Mouse (Mus musculus): Measurements from ENCODE around the gene Acp4.
"Not testable (repeated sequence)": the region's sequence is repeated elsewhere in the genome, so short reads cannot be mapped to it uniquely, and the experiment has no call there.

Acp4 gene

DNA sequence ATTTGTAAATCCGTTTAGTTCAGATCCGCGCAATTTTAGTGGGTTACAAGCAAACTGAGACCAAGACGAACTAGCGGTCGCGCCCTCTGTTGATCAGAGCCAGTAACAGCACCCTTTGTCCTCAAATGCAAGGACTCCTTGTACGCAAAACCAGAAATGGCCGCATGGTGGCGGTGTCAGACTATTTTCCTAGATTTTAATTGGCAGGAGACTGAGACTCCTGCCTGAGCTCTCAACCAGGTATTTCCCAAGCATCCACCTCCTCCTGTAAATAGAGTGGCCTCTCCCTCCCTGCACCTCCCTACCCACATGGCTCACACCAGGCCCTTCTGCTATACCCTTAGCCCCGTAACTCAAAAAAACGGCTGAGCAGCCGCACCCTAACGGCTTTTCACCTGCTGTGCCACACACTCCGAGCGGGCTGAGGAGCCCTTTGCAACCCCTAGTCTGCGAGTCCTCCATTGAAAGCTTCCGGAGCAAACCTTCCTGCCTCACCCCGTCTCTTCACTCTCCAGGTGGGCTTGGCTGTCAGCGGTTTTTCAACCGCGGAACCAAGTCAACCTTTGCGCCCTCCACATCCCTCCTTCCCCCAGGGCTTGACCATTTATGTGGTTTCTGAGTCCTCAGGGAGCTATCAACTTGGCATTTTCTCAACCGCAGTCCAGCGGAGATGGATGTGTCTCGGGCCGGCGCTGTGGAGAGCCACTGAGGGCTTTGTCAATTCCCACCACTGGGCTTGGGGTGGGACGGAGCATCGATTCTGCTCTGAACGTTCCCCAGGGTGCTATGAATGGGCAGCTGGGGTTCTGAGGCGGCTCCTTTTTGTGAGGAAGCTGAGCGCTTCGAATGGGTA lies 5.8 kb upstream of the Acp4 start:
- peak; percentile 89 to 94 for DNase-seq (ENCODE audit: low spot score in 2 of 2)

DNA sequence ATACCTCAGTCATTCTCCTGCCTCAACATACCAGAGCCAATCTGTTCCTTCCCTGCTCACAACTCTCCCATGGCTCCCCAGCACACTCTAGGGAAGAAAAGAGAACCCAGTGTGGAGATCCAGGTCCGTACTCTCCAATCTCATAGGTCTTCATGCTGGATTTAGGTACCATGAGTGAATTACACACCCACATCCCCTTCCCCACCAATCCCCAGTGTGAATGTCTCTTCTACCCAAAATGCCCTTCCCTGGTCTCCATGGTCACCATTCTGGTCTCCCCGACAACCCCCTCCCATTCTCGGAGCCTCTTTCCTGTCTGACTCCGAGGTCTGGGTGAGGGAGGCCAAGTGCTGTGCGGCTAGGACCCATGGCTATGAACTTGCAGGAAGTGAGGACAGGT lies 4.0 kb upstream of the Acp4 start, which contains the start of gene Gm15517:
Gene Gm15517 (plus strand): TSS at position 301 of the 400 bp plus-strand sequence.
- no peak for DNase-seq (ENCODE audit: low spot score in 2 of 2)

DNA sequence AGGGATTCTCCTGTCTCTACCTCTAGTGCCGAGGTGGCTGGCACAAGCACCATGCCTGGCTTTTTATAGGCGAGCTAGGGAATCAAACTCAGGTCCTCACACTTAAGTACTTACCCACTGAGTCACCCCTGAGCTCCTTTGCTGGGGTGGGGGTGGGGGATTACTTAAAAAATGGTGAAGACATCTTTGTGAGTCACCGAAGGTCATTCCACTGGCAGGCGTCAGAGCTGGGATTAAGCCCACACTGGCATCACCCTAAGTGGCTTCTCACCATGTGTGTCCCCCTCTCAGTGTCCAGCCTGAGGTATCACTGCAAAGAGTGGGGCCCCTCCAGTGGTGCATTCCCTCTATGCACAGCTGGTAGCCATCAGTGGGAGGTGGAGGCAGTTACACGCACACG lies 3.2 kb upstream of the Acp4 start:
- DNase-seq (ENCODE audit: low spot score in 2 of 2) = no peak

DNA sequence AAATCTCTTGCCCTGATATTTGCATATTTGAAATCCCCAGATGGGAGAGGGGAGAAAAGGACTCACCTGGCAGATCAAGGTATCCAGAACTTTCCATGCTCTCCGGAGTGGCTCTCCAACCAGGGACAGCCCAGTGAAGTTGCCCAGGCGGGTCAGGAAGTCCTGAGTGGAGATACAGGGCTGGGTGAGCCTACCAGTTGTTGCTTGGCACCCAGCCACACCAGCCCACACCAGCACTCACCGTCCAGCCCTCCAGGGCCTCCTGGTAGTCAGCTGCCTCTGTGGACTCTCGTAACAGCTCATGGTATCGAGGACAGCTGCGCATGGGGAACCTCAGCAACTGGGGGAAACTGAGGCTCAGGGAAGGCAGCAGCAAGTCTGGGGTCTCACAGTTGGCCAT lies 2.2 kb downstream of the Acp4 start:
- DNase-seq (ENCODE audit: low spot score in 2 of 2) = no peak

GRCm38 (mm10) chr7:44253023-44253616 lies 4.1 kb downstream of the Acp4 start:
- no peak for DNase-seq (ENCODE audit: low spot score in 2 of 2)

GRCm38 (mm10) chr7:44250732-44251275 lies 6.4 kb downstream of the Acp4 start:
- DNase-seq (ENCODE audit: low spot score in 2 of 2) = not testable (repeated sequence)

DNA sequence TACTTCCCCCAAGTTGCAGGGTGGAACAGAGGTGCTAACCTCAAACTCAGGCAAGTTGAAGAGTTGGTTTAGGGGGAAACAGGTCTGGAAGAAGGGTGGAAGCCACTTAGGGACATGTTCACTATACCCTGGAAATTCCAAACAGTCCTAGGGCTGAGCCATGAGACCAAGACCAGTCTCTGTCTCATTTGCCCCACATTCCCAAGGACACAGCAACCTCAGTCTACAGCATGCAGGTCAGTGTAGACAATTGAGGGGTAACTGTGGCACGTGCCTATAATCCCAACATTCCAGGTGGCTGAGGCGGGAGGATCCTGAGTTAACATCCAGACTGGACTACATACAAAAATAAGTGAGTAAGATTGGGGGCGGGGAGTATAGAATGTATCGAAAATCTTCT lies 7.9 kb downstream of the Acp4 start:
- DNase-seq (ENCODE audit: low spot score in 2 of 2) = no peak

- DNase-seq (ENCODE audit: low spot score in 2 of 2) = no peak
Measured at GRCm38 (mm10) chr7:44247971-44248370, 9.2 kb downstream of the Acp4 start.

DNA sequence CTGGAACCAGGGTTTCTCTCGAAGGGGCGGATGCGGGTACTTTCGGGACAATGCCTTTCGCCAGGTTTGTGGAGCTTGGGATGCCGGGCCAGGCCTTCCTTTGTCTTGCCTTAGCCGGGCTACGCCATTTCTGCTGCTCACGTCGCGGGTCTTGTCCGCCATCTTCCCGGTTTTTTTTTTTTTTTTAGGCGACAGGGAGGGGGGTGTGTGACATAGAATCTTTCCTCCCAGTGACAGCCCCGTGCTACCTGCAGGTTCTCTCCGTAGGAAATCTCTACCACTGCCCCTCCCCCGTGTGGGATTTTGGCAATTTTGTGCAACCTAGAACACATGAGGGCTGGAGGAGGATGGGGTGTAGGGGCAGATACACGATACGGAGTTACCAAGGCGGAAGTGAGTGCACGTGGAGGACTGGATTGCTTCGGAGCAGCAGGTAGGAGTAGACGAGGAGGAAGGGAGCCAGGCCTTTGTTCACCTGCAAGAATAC lies 10.2 kb downstream of the Acp4 start:
- no peak for DNase-seq (ENCODE audit: low spot score in 2 of 2)

DNA sequence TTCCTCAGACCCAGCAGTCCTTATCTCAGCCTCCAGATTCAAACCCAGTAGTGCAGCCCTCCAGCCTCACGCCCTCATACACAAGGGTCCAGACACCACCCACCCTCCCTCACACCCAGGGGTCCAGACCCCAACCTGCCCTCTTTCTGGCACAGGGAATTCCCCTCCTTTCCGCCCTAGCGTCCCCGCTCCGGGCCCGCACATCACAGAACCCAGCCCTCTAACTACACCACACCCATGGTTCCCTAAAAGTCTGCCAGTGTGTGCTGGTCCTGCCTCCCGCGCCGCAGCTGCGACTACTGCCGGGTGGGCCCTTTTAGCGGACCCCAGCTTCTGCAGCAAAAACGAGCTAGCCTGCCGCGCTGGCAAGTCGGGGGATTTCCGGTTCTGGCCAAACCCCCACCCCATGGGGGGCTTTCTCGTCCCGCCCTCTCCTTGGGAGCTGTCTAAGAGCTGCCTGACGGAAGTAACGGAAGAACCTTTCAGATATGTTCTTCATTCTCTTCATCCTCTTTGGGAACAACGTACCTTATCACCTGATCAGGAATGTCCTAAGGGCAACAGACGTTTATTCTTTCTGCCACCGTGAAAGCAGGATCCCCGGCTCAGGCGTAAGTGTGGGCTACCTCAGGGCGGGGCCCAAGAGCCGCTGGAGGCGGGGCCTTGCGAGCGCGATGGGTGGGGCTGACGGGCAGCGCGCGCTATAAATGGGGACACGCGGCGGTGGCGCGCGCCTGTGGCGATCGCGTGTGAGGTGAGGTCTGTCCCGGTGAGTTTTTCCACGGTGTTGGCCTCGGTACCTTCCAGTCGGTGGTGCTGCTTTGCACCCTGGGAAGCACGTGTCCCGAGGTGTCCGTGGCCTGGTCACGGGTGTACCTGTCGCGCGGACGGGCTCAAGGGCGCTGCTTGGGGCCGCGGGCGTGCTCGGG lies 10.9 kb downstream of the Acp4 start, which contains the start of the genes 1700028J19Rik and 2410002F23Rik:
Gene 1700028J19Rik (minus strand): TSS at position 641 of the 929 bp plus-strand sequence.
Gene 2410002F23Rik (plus strand): TSS at position 668 of the 929 bp plus-strand sequence.
- peak; percentile 93 to 96 for DNase-seq (ENCODE audit: low spot score in 2 of 2)

DNA sequence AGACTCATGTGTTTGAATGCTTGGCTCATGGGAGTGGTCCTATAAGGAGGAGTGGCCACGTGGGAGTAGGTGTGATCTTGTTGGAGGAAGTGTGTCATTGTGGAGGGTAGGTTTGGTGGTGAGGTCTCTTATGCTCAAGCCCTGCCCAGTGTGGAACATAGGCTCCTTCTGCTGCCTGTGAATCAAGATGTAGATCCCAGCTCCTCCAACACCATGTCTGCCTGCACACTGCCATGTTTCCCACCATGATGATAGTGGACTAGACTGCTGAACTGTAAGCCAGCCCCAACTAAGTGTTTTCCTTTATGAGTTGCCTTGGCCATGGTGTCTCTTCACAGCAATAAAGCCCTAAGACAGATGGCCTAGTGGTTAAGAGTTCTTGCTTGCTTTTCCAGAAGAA lies 13.1 kb downstream of the Acp4 start:
- no peak for DNase-seq (ENCODE audit: low spot score in 2 of 2)

DNA sequence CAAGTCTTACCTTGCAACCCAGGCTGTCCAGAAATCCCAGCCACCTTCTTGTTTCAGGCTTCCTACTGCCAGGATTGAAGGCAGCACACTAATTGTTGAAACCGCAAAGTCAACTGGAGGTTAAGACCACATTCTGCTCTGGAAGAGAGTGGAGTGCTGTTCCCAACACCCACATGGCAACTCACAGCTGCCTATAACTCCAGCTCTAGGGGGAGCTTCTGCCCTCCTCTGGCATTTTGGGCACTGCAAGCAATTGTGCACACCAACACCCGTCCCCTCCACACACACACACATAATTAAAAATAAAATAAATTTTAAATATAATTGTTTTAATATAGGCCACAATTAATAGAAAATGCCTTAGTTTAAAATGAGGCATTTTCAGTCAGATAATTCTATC lies 16.0 kb downstream of the Acp4 start:
- DNase-seq (ENCODE audit: low spot score in 2 of 2) = no peak

DNA sequence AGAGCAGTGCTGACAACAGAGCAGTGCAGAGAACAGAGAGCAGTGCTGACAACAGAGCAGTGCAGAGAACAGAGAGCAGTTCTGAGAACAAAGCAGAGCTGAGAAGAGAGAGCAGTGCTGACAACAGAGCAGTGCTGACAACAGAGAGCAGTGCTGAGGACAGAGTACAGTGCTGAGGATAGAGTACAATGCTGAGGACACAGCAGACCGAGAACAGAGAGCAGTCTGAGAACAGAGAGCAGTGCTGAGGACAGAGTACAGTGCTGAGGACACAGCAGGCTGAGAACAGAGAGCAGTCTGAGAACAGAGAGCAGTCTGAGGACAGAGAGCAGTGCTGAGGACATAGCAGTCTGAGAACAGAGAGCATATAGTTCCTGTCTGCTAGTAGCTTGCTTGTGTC lies 16.5 kb downstream of the Acp4 start:
- no peak for DNase-seq (ENCODE audit: low spot score in 2 of 2)

DNA sequence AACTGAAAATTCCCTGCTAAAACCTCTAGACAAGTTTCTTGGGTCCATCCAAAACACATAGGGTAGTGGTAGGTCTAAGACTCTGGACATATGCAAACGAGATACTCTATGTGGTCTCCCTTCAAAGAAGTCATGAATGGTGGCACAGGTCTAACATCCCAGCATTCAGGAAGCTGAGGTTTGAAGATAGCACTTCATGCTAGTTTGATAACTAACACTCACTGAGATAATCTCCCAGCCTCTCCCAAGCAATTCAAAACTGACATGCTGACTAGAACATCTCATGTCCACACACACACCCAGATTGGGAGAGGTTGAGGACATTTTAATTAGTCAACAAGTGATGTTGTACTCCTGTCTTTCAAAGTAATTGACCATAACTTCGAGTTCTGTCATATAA lies 17.3 kb downstream of the Acp4 start:
- DNase-seq (ENCODE audit: low spot score in 2 of 2) = no peak

- no peak for DNase-seq (ENCODE audit: low spot score in 2 of 2)
Measured at GRCm38 (mm10) chr7:44235909-44236308, 21.3 kb downstream of the Acp4 start, which contains the start of gene Gm36864. Gene Gm36864, plus strand, starts transcription at chr7:44236177.

GRCm38 (mm10) chr7:44225076-44225475 lies 32.1 kb downstream of the Acp4 start, which contains the start of gene Klk1:
Gene Klk1, plus strand, starts transcription at chr7:44225360.
- DNase-seq (ENCODE audit: low spot score in 2 of 2) = no peak

GRCm38 (mm10) chr7:44222335-44222734 lies 34.8 kb downstream of the Acp4 start:
- DNase-seq (ENCODE audit: low spot score in 2 of 2) = not testable (repeated sequence)

DNA sequence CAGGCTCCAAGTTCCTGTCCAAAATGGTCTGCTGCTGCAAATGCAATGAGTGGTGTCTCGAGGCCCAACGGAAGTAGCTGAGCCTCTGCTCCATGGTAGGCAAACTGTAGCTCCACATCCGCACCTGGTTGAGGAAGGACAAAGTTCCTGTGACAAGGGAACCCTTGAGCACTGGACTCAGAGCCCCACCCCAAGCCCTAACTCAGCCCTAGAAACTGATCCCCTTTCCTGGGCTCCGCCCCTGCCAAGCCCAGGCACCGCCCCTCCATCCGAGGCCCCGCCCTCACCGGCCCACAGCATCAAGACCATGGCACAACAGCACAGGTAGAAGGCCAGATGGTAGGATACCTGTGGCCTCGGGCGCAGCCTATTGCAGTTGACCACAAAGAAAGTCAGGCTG lies 35.6 kb downstream of the Acp4 start:
- not testable (repeated sequence) for DNase-seq (ENCODE audit: low spot score in 2 of 2)

DNA sequence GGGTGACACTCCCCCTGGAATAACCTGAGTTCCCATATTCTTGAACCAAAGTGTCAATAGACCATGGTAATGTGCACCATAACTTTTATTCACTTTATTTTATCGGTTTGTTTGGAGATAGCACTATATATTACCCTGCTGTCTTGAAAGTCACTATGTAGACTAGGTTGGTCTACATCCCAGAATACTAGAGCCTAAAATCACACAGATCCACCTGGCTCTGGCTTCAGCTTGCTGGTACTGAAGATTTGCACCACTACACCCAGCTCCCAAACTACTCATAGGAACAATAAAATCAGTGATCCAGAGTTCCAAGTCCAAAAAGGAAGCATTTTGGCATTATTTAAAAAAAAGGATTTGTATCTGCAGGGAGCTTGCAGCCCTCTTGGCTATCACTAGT lies 41.5 kb downstream of the Acp4 start, which contains the start of gene Klk1b5:
Gene Klk1b5 (plus strand): TSS at position 301 of the 400 bp plus-strand sequence.
- no peak for DNase-seq (ENCODE audit: low spot score in 2 of 2)

DNA sequence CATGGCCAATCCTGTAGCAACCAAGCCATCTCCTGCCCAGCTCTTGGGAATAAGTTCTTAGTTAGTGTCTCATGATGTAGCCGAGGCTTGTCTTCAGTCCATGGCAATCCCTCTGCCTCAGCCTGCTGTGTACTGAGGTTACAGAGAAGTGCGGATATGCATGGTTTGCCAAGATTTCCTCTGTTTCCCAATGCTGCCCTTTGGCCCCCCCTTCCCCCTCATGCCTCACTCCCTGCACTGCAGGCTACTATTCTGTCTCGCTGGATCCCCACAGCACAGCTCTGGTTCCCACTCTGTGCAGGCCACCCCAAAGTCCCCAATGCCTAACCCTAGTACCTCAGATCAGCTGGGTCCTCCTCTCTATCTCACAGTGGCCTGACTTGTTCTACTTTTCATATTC lies 48.9 kb downstream of the Acp4 start:
- no peak for DNase-seq (ENCODE audit: low spot score in 2 of 2)

- DNase-seq (ENCODE audit: low spot score in 2 of 2) = not testable (repeated sequence)
Measured at GRCm38 (mm10) chr7:44207135-44207534, 50.0 kb downstream of the Acp4 start, which contains the start of gene Klk1b4. Gene Klk1b4, plus strand, starts transcription at chr7:44207435.
